Mouse (Mus musculus) midbrain, embryonic 14.5 days (tissue): ENCODE data around the gene Wdr11. TPM values are rescaled to one million over a fixed set of nuclear protein-coding genes. Genes with fewer than 3 reads are reported as not detected.

Experiments used
- ATAC-seq: fragments of 200-750 bp; cut with Nextera tagmentation; 2 replicates; pipeline ENCODE4 v1.8.0; 2017; ENCODE audit warnings: moderate number of reproducible peaks, moderate library complexity; ENCODE audit not compliant: low FRiP score, low TSS enrichment
- DNase-seq: peaks from one replicate; pipeline ENCODE4 v3.0.0-alpha.2; 2015
- H3K27ac ChIP-seq: fragments of 300-500 bp; sonication (generic); replicated peaks from 2 replicates; pipeline ENCODE4 v1.5.1; 2014; ENCODE audit warnings: mild to moderate bottlenecking, low read depth, low read length, moderate library complexity
- H3K27me3 ChIP-seq: fragments of 300-500 bp; sonication (generic); 2 replicates; pipeline ENCODE4 v1.6.1; 2014; ENCODE audit warnings: low read length, control low read depth, mixed read lengths; ENCODE audit not compliant: control insufficient read depth, insufficient read depth
- H3K36me3 ChIP-seq: fragments of 300-500 bp; sonication (generic); 2 replicates; pipeline ENCODE4 v1.6.1; 2014; ENCODE audit warnings: low read length, control low read depth; ENCODE audit not compliant: control insufficient read depth, insufficient read depth
- H3K4me1 ChIP-seq: fragments of 300-500 bp; sonication (generic); 2 replicates; pipeline ENCODE4 v1.6.1; 2014; ENCODE audit warnings: mild to moderate bottlenecking, antibody characterized with exemption, low read length, control low read depth; ENCODE audit not compliant: control insufficient read depth, insufficient read depth
- H3K4me2 ChIP-seq: fragments of 300-500 bp; sonication (generic); 2 replicates; pipeline ENCODE4 v1.6.1; 2014; ENCODE audit warnings: mild to moderate bottlenecking, low read length, moderate library complexity
- H3K4me3 ChIP-seq: fragments of 300-500 bp; sonication (generic); replicated peaks from 2 replicates; pipeline ENCODE4 v1.5.1; 2014; ENCODE audit warnings: low read depth, low read length
- H3K9ac ChIP-seq: fragments of 300-500 bp; sonication (generic); replicated peaks from 2 replicates; pipeline ENCODE4 v1.6.1; 2014; ENCODE audit warnings: mild to moderate bottlenecking, low read length, moderate library complexity
- H3K9me3 ChIP-seq: fragments of 300-500 bp; sonication (generic); 2 replicates; pipeline ENCODE4 v1.6.1; 2016; ENCODE audit warnings: low read length, control low read depth, mixed read lengths; ENCODE audit not compliant: control insufficient read depth
- WGBS: fragments of 180-500 bp; shearing (Covaris S2); extraction: QIAGEN DNeasy Blood & Tissue Kit; methylation state at CpG from one replicate; pipeline ENCODE4 v1.1.7; 2014; 5-methylcytosine and 5-hydroxymethylcytosine counted together
- polyA plus RNA-seq: library from polyadenylated mRNA; unstranded; fragments of >200 nt; fragmentation: Nextera tagmentation; extraction: Ambion mirVana; gene quantifications from 2 replicates; pipeline ENCODE4 v1.2.1, GENCODE M21; 2014

The Wdr11 gene
- polyA plus RNA-seq, 1 experiment from 2014 or later = 41.3 TPM

- Histone ChIP-seq H3K4me2 (no peak overlapping the region), H3K36me3 (no peaks in the 10 kb centered on the region), H3K4me3 (no peak overlapping the region), H3K9me3 (no peaks in the 10 kb centered on the region), H3K27ac (no peak overlapping the region), H3K27me3 (no peaks in the 10 kb centered on the region), H3K4me1 (no peaks in the 10 kb centered on the region), H3K9ac (no peak overlapping the region)
- 76% methylated on average over 3 of the region's 3 CpGs for WGBS
- no peak for DNase-seq
- ATAC-seq = no peak
Observed at GRCm38 (mm10) chr7:129682525-129682924, 90.9 kb downstream of the Wdr11 start.

GRCm38 (mm10) chr7:129685326-129685725 is 93.7 kb downstream of the Wdr11 start:
- ATAC-seq (no peak), DNase-seq (no peak)
- H3K4me1 ChIP-seq = no peaks in the 10 kb centered on the region
- no peak overlapping the region for H3K9ac ChIP-seq
- H3K9me3 ChIP-seq = no peaks in the 10 kb centered on the region
- H3K27ac ChIP-seq = no peak overlapping the region
- no peak overlapping the region for H3K4me2 ChIP-seq
- no peaks in the 10 kb centered on the region for H3K27me3 ChIP-seq
- H3K4me3 ChIP-seq = no peak overlapping the region
- H3K36me3 ChIP-seq = no peaks in the 10 kb centered on the region
- WGBS = 73% methylated on average over 5 of the region's 5 CpGs
